Mouse (Mus musculus) thymus, adult 2 months (tissue): Measurements from ENCODE around the gene Gm14190.
"Not testable (repeated sequence)": the region's sequence is repeated elsewhere in the genome, so short reads cannot be mapped to it uniquely, and the experiment has no call there.

Experiments
- CTCF ChIP-seq: fragments of 200-500 bp; IDR thresholded peaks from 2 replicates; pipeline ENCODE4 v1.5.1; 2012; ENCODE audit warnings: mild to moderate bottlenecking, control low read depth, low read length, moderate library complexity, borderline replicate concordance; ENCODE audit not compliant: control insufficient read depth, poor library complexity, insufficient read depth; ENCODE audit errors: extremely low read depth
- POLR2A ChIP-seq: fragments of 200-500 bp; IDR thresholded peaks from 2 replicates; pipeline ENCODE4 v1.6.1; 2012; ENCODE audit warnings: mild to moderate bottlenecking, low read length, control low read depth, moderate library complexity; ENCODE audit not compliant: control insufficient read depth, poor library complexity, insufficient read depth; ENCODE audit errors: extremely low read depth

GRCm38 (mm10) chr11:99658467-99659010, 32.0 kb downstream of the Gm14190 start, which contains the start of gene Gm11563:
- TF ChIP-seq POLR2A, CTCF: not testable (repeated sequence)
